Mouse (Mus musculus) testis, adult 2 months (tissue): ENCODE measurements around the gene Ncapd2.

ENCODE experiments used
- CTCF ChIP-seq: fragments of 200-500 bp; IDR thresholded peaks from 2 replicates; pipeline ENCODE4 v1.5.1; 2012; ENCODE audit warnings: low read depth, mild to moderate bottlenecking, inconsistent platforms, low read length, moderate library complexity; ENCODE audit not compliant: control insufficient read depth, insufficient read depth, insufficient replicate concordance
- POLR2A ChIP-seq: fragments of 200-500 bp; IDR thresholded peaks from 2 replicates; pipeline ENCODE4 v1.6.1; 2012; ENCODE audit warnings: low read depth, mild to moderate bottlenecking, inconsistent platforms, low read length, moderate library complexity; ENCODE audit not compliant: control insufficient read depth

DNA sequence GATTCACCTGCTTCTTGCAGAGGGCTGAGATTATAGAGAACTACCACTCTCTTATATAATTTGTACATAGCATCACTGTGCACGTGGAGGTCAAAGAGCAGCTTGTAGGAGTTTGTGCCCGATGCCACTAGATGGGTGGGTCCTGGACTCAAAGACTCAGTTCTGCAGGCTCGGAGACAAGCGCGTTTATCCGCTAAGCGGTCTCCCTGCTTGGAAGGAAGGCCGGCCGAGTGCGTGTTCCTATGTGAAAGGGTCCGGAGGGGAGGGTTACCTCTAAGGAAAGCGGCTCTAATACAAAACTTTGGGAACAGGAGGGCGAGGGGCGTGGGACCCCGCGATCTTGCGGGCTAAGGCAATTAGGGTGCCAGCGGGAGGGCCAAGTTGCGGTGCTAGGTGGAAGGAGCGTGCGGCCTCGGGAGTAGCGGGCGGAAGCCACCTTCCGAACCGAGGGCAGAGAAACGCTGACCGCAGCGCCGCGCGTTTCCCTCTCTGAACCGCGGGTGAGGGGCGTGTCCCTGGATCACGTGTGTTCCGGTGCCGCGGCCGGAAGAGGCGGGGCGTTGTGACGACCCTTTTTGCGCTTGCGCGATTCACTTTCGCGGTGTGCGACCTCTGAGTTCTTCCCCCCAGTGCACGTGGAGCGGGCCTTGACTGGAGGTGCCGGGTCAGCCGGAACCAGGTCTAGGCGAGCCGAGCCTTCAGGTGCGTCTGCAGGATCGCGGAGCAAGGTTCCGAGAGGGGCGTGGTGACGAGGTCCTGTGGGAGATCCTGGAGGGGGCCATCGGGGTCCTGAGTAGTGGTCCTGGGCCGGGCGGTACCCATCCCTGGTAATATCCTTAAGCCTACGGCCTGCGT lies 60.0 kb downstream of the Ncapd2 start, which contains the start of gene Nop2:
- TF ChIP-seq CTCF (no peak), POLR2A (peak; percentile 99)
